Mouse (Mus musculus) limb, embryonic 12.5 days (tissue): ENCODE measurements around the gene Trit1. TPM values are rescaled to one million over a fixed set of nuclear protein-coding genes. Genes with fewer than 3 reads are reported as not detected.
"Not testable (repeated sequence)": the region's sequence is repeated elsewhere in the genome, so short reads cannot be mapped to it uniquely, and the experiment has no call there.

Source experiments
- ATAC-seq: fragments of 200-750 bp; cut with Nextera tagmentation; 2 replicates; pipeline ENCODE4 v1.8.0; 2017; ENCODE audit warnings: low read depth, moderate TSS enrichment; ENCODE audit not compliant: insufficient number of reproducible peaks, insufficient read depth, low FRiP score, low TSS enrichment
- H3K27ac ChIP-seq: fragments of 300-500 bp; sonication (generic); 2 replicates; pipeline ENCODE4 v1.5.1; 2016; ENCODE audit warnings: mild to moderate bottlenecking, moderate library complexity
- H3K27me3 ChIP-seq: fragments of 300-500 bp; sonication (generic); 2 replicates; pipeline ENCODE4 v1.6.1; 2016; ENCODE audit warnings: mild to moderate bottlenecking, moderate library complexity
- H3K36me3 ChIP-seq: fragments of 300-500 bp; sonication (generic); 2 replicates; pipeline ENCODE4 v1.6.1; 2016; ENCODE audit warnings: mild to moderate bottlenecking, moderate library complexity
- H3K4me1 ChIP-seq: fragments of 300-500 bp; sonication (generic); replicated peaks from 2 replicates; pipeline ENCODE4 v1.6.1; 2016
- H3K4me2 ChIP-seq: fragments of 300-500 bp; sonication (generic); 2 replicates; pipeline ENCODE4 v1.6.1; 2016; ENCODE audit warnings: mild to moderate bottlenecking, moderate library complexity
- H3K4me3 ChIP-seq: fragments of 300-500 bp; sonication (generic); replicated peaks from 2 replicates; pipeline ENCODE4 v1.5.1; 2016; ENCODE audit warnings: mild to moderate bottlenecking
- H3K9ac ChIP-seq: fragments of 300-500 bp; sonication (generic); replicated peaks from 2 replicates; pipeline ENCODE4 v1.6.1; 2016; ENCODE audit warnings: mild to moderate bottlenecking, moderate library complexity
- H3K9me3 ChIP-seq: fragments of 300-500 bp; sonication (generic); 2 replicates; pipeline ENCODE4 v1.6.1; 2016; ENCODE audit warnings: mild to moderate bottlenecking, moderate library complexity
- WGBS: fragments of 180-500 bp; shearing (Covaris S2); methylation state at CpG from one replicate; pipeline ENCODE4 v1.1.7; 2016; 5-methylcytosine and 5-hydroxymethylcytosine counted together
- polyA plus RNA-seq: library from polyadenylated mRNA; unstranded; fragments of >200 nt; fragmentation: Nextera tagmentation; extraction: Ambion mirVana; gene quantifications from 2 replicates; pipeline ENCODE4 v1.2.1, GENCODE M21; 2016

Trit1 gene
- polyA plus RNA-seq, 1 experiment from 2014 or later, result 18.3 TPM

DNA sequence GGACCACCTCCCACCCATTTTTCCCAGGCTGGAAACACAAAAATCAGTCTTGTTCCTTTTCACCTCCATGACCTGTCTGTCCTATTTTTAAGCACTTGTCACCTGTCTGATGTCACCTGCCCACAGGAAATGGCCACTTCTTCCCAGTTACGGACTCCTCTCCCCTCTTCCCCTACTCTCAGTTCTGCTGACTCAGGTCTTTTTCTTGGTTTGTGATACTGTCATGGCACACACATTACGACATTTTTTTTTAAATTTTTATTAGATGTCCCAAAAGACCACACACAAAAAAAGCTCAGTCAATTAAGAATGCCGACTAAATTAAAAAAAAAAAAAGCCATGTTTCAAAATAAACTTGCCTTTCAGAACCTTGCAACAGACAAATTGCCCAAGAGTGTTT, 33.9 kb upstream of the Trit1 start:
- WGBS, result 60% methylated on average over 3 of the region's 3 CpGs
- H3K9me3 ChIP-seq, result no peaks in the 10 kb centered on the region
- no peak for ATAC-seq

DNA sequence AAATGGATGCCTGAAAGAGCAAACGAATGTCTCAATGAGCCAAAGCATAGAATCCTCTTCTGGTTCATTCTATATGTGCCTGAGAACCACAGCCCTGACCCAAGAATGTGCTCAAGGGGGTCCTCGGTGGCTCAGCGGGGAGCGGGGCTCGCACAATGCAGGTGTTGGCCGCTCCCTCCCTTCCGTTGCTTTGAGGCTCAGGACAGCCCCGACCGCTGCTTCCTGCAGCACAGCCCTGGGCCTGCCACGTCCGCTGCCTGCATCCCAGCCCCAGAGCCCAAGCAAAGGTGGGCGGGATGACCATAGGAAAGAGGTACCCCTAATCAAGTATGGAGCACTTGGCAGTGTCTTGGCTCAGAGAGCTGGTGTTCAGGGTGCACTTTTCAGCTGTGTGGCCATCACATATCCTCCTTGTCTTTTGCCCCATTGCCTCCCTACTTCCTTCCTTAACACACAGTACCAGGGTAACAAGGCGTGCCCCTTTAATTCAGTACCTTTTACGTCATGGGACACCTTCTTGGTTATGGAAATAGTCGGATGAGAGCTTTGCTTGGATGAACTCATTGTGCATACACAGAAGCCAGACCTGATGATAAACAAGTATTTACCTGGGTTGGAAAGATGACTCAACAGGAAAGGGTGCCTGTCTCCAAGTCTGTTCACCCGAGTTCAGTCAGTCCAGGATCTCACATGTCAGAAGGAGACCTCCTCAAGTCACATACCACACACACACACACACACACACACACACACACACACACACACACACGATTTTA, 32.7 kb upstream of the Trit1 start:
- Histone ChIP-seq H3K9ac (no peak overlapping the region), H3K9me3 (no peaks in the 10 kb centered on the region), H3K4me1 (peaks cover 15% of the 10 kb centered on the region), H3K4me3 (peak overlapping the region; percentile 17; the same call in 1 of the 2 replicates), H3K27ac (no peak overlapping the region), H3K4me2 (peak overlapping the region; percentile 46), H3K36me3 (no peaks in the 10 kb centered on the region), H3K27me3 (peaks cover 19% of the 10 kb centered on the region)
- WGBS, result 20% methylated on average over 17 of the region's 17 CpGs
- ATAC-seq, result no peak

More for the DNA sequence above, 33.9 kb upstream of the Trit1 start:
- Histone ChIP-seq H3K9ac (no peak overlapping the region), H3K4me3 (no peak overlapping the region), H3K4me2 (no peak overlapping the region), H3K36me3 (no peaks in the 10 kb centered on the region), H3K27me3 (peaks cover 19% of the 10 kb centered on the region), H3K4me1 (peaks cover 15% of the 10 kb centered on the region), H3K27ac (no peak overlapping the region)

DNA sequence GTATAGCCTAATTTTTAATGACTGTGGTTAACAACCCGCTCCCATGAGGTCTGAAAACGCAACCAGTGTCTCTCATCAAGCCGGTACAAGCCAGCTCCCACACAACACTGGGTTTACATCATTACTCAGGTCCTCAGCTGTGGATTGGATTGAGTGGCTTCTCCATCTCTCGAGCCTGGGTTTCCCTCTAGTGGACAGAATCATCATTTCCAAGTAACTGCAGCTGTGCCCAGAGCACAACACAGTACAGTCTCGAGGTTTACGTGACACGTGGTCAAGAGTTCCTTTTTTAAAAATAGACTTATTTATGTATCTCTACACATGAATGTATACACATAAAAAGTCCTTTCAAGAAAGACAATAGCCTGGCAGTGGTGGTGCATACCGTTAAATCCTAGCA, 31.3 kb upstream of the Trit1 start:
- Histone ChIP-seq H3K27ac (no peak overlapping the region), H3K9me3 (no peaks in the 10 kb centered on the region), H3K4me3 (no peak overlapping the region), H3K4me1 (peaks cover 15% of the 10 kb centered on the region), H3K36me3 (no peaks in the 10 kb centered on the region), H3K4me2 (no peak overlapping the region), H3K27me3 (peaks cover 19% of the 10 kb centered on the region), H3K9ac (no peak overlapping the region)
- ATAC-seq, result peak; percentile 37
- WGBS, result 45% methylated on average over 8 of the region's 8 CpGs

DNA sequence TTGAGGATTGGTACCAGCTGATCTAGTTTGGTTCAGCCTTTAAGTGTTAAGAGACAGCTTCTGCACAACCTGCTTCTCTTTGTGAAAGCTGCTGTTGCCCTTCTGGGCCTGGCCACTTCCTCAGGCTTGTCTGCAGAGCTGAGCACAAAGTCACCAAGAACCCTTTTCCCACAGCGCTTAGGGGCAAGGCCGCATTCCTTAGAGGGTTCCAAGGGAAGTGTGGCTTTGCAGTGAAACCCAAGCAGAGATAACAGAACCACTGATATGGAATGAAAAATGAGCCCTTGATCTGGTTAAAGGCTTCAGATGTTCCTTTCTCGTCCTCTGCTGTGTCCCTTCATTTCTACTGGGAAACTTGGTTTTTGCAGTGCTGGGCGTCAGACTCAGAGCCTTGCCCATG, 29.0 kb upstream of the Trit1 start:
- no peak for ATAC-seq
- Histone ChIP-seq H3K4me1 (peaks cover 9% of the 10 kb centered on the region), H3K4me2 (no peak overlapping the region), H3K9ac (no peak overlapping the region), H3K27ac (no peak overlapping the region), H3K9me3 (no peaks in the 10 kb centered on the region), H3K27me3 (peaks cover 17% of the 10 kb centered on the region), H3K36me3 (no peaks in the 10 kb centered on the region), H3K4me3 (no peak overlapping the region)
- WGBS, result 82% methylated on average over 4 of the region's 4 CpGs

DNA sequence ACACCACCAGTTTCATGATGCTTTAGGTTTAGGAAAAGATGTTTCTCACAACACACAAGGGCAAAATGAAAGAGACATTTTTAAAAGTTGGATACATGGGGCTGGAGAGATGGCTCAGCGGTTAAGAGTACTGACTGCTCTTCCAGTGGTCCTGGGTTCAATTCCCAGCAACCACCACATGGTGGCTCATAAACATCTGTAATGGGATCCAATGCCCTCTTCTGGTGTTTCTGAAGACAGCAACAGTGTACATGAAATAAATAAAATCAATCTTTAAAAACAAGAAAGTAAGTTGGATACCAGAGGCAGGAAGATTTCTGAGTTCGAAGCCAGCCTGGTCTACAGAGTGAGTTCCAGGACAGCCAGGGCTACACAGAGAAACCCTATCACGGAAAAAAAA, 28.4 kb upstream of the Trit1 start:
- not testable (repeated sequence) for H3K4me3 ChIP-seq, H3K36me3 ChIP-seq, H3K9me3 ChIP-seq, H3K4me2 ChIP-seq, H3K27ac ChIP-seq, H3K9ac ChIP-seq, ATAC-seq, H3K4me1 ChIP-seq
- 44% methylated on average over 3 of the region's 3 CpGs for WGBS
- peaks cover 16% of the 10 kb centered on the region for H3K27me3 ChIP-seq

DNA sequence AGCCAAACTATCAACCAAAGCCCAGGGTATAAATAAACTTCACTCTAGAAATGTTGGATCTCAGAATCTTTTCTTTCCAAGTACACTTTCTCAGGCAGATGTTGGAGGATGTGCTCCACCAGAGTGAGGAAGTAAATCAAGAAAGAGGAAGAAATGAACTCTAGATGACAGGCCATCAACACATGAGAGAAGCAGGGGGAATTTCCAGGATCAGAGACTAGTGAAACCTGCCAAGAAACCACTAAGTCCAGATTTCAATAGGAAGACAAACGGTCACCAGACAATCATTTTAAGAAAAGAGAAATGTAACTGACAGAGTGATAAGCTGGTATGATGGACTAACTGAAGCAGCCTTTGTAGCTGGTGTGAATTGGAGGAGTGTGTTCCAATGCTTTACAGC, 25.2 kb upstream of the Trit1 start:
- Histone ChIP-seq H3K4me3 (no peak overlapping the region), H3K9me3 (no peaks in the 10 kb centered on the region), H3K36me3 (no peaks in the 10 kb centered on the region), H3K27ac (no peak overlapping the region), H3K4me2 (no peak overlapping the region), H3K27me3 (no peaks in the 10 kb centered on the region), H3K4me1 (peaks cover 5% of the 10 kb centered on the region), H3K9ac (no peak overlapping the region)
- 84% methylated on average over 1 of the region's 1 CpGs for WGBS
- no peak for ATAC-seq

DNA sequence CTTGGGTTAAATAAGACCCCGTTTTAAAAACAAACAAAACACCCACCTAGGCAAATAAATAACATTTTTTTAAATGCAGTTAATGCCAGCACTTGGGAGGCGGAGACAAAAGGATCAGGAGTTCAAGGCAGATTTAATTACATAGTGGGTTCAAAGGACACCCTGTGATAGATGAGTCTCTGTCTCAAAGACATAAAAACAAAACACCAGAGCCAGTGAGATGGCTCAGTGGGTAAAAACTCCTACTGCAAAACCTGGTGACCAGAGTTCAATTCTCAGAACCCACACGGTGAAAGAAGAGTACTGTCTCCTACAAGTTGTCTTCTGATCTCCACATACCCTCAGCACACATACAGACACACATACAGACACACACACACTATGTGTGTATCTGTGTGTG, 24.1 kb upstream of the Trit1 start:
- no peak for ATAC-seq
- Histone ChIP-seq H3K9me3 (no peaks in the 10 kb centered on the region), H3K4me2 (no peak overlapping the region), H3K4me3 (no peak overlapping the region), H3K36me3 (no peaks in the 10 kb centered on the region), H3K4me1 (peaks cover 14% of the 10 kb centered on the region), H3K27me3 (peaks cover under 1% of the 10 kb centered on the region; the same call in 1 of the 2 replicates), H3K9ac (no peak overlapping the region), H3K27ac (no peak overlapping the region)
- 60% methylated on average over 3 of the region's 3 CpGs for WGBS

DNA sequence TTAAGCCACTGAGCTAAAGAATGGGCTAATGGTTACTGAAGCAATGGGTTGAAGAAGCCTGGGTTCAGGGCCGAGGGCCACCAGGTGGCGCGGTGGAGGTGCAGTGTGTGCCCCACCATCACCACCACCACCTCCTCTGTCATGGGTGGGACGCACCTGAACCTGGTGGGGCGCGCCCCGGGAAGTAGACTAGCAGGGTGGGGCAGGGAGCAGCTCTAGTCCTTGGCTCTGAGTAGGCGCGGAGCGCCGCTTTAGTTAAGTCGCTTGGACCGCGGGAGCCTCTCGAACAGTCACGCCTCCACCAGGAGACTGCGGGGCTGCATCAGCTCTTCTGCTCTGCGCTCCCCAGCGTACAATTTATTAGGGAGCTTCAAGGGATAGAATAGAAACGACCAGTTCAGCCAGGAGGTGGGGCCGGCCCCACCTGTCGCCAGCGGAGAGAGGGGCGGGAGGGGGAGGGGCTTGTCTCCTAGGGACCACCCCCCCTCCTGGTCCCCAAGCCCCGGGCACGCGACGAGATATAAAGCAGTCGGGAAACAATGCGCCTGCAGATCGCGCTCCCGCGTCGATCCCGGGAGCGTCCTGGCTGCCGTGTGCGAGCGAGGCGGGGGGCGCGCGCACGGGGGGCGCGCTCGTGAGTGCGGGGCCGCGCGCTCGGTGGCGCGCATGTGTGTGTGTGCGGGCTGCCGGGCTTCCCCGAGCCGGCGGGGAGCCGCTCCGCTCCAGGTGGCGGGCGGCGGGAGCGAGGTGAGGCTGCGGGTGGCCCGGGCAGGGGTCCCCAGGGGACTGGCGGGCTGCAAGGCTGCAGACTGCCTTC, 20.8 kb upstream of the Trit1 start, which contains the start of gene Mycl:
Gene Mycl (plus strand): TSS at position 249 of the 817 bp plus-strand sequence.
- Histone ChIP-seq H3K9me3 (no peaks in the 10 kb centered on the region), H3K27ac (peak within 1 kb of the TSS; percentile 87), H3K4me2 (peak within 1 kb of the TSS; percentile 89), H3K36me3 (peaks cover 9% of the 10 kb centered on the region), H3K27me3 (peaks cover 6% of the 10 kb centered on the region), H3K9ac (peak within 1 kb of the TSS; percentile 84), H3K4me1 (peaks cover 42% of the 10 kb centered on the region), H3K4me3 (peak within 1 kb of the TSS; percentile 81)
- ATAC-seq, result peak; percentile 82
- WGBS, result under 1% methylated on average over 63 of the region's 69 CpGs

DNA sequence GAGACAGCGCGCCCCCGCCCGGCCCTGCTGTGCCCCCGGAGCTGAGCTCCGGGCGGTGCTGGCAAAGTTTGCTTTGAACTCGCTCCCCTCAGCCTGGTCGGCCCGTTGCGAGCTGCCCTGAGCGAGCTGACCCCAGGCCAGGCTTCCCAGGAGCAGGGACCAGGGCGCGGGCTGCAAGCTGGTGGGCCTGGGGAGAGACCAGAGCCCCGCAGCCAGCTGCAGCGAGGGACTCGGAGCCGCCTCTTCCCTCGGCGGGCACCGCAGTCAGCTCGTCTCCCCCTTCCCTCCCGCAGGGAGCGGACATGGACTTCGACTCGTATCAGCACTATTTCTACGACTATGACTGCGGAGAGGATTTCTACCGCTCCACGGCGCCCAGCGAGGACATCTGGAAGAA, 20.2 kb upstream of the Trit1 start:
- Histone ChIP-seq H3K4me2 (peak overlapping the region; percentile 89), H3K4me1 (peaks cover 42% of the 10 kb centered on the region), H3K27me3 (peaks cover 10% of the 10 kb centered on the region), H3K9me3 (no peaks in the 10 kb centered on the region), H3K27ac (peak overlapping the region; percentile 87), H3K9ac (peak overlapping the region; percentile 84), H3K4me3 (peak overlapping the region; percentile 81), H3K36me3 (peaks cover 15% of the 10 kb centered on the region)
- WGBS, result under 1% methylated on average over 30 of the region's 32 CpGs
- ATAC-seq, result peak; percentile 16; the same call in 1 of the 2 replicates

DNA sequence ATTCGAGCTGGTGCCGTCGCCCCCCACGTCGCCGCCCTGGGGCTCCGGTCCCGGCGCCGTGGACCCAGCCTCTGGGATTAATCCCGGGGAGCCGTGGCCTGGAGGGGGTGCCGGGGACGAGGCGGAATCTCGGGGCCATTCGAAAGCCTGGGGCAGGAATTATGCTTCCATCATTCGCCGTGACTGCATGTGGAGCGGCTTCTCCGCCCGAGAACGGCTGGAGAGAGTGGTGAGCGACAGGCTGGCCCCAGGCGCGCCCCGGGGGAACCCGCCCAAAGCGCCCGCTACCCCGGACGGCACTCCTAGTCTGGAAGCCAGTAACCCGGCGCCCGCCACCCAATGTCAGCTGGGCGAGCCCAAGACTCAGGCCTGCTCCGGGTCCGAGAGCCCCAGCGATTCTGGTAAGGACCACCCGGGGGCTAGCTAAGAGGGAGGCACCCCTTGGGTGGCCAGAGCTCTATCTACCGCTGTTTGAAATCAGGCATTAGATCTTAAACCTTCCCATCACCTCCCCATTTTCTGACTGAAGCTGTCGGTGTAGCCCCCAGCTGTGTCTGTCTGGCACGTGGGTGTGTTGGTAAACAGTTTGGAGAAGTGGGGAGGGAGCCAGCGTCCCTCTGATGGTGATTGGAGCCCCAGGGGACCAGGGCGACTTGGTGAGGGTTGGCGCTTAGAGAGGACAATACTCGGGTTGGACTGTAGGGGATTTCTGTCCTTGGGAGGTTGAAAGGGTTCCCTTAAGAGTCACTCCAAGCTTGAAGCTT, 19.6 kb upstream of the Trit1 start:
- H3K27me3 ChIP-seq, result peaks cover 10% of the 10 kb centered on the region
- peak overlapping the region; percentile 81 for H3K4me3 ChIP-seq
- H3K36me3 ChIP-seq, result peaks cover 16% of the 10 kb centered on the region
- H3K9ac ChIP-seq, result peak overlapping the region; percentile 84
- no peaks in the 10 kb centered on the region for H3K9me3 ChIP-seq
- WGBS, result under 1% methylated on average over 47 of the region's 47 CpGs
- peak; percentile 9; the same call in 1 of the 2 replicates for ATAC-seq
- peaks cover 44% of the 10 kb centered on the region for H3K4me1 ChIP-seq
- peak overlapping the region; percentile 87 for H3K27ac ChIP-seq
- H3K4me2 ChIP-seq, result peak overlapping the region; percentile 89
